Mouse (Mus musculus) lung, postnatal 14 days (tissue): ENCODE data around the gene Ssh3.
"Not testable (repeated sequence)": the region's sequence is repeated elsewhere in the genome, so short reads cannot be mapped to it uniquely, and the experiment has no call there.

ENCODE experiments used
- DNase-seq: peaks from one replicate; pipeline ENCODE4 v3.0.0; 2021

The Ssh3 gene

GRCm38 (mm10) chr19:4295391-4295790 lies 26.4 kb upstream of the Ssh3 start:
- no peak for DNase-seq

- DNase-seq = peak; percentile 71
These were observed 25.6 kb upstream of the Ssh3 start for GRCm38 (mm10) chr19:4294381-4295097.

DNA sequence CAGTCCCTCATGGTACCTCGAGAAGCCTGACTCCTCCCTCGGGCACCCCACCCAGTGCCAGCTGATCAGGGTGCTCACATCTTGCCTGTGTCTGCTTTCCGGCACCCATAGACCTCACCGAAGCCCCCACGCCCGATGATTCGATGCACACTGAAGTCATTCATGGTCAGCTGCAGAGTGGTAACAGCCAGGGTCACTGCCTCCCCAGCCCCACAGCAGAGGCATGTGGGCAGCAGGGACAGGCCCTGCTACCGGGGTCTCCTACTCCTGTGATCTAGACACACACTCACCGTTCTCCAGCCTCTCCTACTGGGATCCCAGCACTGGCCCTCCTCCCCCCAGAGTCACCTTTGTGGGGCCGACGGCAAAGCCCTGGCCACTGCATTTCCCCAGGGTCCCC lies 22.2 kb upstream of the Ssh3 start:
- no peak for DNase-seq

GRCm38 (mm10) chr19:4290749-4291148 lies 21.8 kb upstream of the Ssh3 start:
- no peak for DNase-seq

DNA sequence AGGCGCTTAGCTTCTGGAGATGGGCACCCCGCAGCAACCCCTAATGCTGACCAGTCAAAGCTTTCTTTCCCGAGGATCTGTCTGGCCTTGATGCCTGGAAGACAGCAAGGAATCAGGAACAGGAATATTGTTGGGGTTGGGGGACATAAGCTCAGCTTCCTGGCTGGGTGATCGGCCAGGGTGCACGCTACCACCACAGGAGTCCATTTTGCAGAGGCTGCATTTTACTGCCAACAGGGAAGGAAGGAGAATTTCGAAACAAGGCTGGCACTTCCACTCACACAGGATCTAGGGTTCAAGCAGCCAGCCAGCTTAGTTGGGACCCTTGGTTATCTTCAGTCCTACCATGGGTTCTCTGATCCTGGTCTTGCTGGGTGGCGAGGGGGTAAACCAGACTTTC lies 14.7 kb upstream of the Ssh3 start:
- DNase-seq = no peak

GRCm38 (mm10) chr19:4282898-4283553 lies 14.0 kb upstream of the Ssh3 start, which contains the start of gene Ankrd13d:
Gene Ankrd13d, minus strand, starts transcription at chr19:4283137.
- DNase-seq = peak; percentile 83

GRCm38 (mm10) chr19:4280425-4280824 lies 11.4 kb upstream of the Ssh3 start:
- DNase-seq = no peak

GRCm38 (mm10) chr19:4279487-4279886 lies 10.5 kb upstream of the Ssh3 start:
- no peak for DNase-seq

- DNase-seq = no peak
These were observed 2.0 kb upstream of the Ssh3 start for GRCm38 (mm10) chr19:4270972-4271371.

- DNase-seq = no peak
These were observed 1.2 kb upstream of the Ssh3 start for GRCm38 (mm10) chr19:4270187-4270586.

- no peak for DNase-seq
These were observed 3.0 kb downstream of the Ssh3 start for GRCm38 (mm10) chr19:4265956-4266355.

DNA sequence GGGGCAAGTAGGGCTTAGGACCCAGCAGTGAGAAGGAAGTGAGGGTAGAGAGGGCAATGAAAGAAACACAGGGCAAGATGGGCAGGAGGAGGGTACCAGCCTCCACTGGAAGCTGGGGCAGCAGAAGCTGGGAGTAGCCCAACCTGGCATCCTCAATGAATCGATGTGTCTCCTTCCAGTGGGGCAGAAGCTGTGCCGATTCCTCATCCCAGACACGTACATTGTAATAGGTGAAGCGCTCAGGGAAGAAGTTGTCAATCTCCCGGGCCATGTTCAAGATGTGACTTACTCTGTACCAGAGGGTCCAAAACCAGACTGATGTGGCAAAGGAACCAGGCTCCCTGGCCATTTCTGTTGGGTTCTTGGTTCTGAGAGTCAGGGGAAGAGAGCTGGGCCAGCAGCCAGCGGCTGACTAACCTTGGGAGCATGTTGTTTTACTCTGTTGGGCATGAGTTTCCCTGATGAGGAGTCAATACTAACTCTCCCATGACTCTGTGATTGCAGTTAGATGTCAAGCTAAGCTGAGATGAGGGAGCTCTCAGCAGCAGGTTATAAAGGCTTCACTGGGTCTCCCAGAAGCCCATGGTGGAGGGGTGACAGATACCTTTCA lies 4.7 kb downstream of the Ssh3 start:
- DNase-seq = no peak

DNA sequence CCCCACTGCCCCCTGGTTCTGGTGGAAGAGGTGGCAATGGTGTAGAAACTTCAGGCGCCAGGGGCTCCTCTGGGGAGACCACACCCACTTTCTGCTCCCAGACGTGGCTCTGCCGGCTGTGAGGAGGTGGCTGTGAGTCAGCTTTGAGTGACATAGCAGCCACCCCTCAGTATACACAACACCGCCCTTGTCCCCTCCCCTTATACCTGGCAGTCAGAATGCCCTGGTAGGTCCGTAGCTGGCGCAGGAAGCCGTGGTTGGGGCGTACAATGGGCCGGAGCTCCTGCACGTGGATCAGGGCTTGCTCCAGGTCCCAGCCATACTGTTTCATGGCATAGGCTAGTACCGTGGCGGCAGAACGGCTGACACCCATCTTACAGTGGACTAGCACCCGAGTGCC lies 5.3 kb downstream of the Ssh3 start:
- no peak for DNase-seq

DNA sequence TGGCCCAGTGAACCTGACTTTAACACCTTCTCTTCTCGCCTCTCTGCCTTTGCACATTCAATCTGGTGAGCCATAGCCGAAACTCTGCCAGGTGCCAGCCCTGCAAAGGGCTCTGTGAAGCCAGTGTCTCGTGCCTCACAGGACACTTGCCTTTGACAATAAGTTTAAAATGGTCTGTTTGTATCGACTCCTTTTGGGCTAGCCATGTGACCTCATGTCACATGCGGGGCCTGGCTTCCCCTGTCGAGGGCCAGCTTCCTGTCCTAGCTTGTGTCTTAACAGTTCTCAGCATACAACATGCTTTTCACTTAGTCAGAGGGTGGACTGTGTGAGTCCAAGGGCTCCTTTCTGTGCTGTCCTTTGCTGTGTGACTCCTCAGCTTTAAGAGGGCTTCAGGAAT lies 6.2 kb downstream of the Ssh3 start:
- no peak for DNase-seq

GRCm38 (mm10) chr19:4261038-4261698 lies 7.8 kb downstream of the Ssh3 start:
- DNase-seq = no peak

DNA sequence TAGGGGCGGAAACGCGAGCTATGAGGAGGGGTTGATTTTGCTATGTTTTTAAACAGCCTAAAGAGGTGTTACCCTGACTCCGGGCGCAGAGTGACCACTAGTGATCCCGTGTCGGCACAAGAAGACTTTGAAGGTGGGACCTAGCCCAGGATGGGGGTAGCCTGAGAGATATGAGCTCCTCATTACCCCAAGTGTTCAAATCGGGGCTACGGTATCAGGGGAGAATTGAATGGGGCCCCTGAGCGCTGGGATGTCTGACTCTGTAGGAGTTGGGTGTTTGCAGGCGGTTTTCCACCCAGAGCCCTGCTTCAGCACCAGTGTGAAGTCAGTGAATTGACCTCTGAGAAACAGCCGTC lies 11.1 kb downstream of the Ssh3 start:
- DNase-seq = no peak

DNA sequence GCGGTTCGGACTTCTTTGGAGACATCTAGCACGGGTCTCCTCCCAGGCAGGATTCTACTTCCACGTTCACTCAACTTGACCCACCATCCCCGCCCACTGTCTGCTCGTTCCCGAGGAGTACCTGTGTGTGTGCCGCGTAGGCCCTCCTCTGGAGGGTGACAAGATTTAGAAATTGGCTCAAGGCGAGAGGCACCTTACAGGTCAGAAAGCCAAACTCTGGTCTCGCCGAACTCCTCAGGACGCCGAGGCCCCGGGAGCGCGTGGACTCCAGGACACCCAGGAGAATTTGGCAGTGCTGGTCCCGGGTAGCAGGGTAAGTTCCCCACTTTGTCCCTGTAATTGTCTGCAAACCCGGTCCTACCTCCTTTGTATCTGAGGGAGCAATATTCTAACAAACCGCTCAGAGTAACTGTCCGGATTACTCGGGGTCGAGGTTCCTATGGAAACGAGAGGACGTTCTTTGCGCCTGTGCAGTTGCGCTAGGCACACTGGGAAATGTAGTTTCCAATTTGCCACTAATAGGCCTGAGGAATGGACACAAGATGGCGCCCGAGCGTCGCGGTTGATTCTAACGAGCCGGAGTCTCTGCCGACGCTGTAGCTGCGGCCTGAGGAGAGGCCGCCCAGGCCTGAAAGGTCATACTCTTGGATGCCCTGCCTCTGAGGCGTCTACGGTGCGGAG lies 11.6 kb downstream of the Ssh3 start:
- peak; percentile 96 for DNase-seq

DNA sequence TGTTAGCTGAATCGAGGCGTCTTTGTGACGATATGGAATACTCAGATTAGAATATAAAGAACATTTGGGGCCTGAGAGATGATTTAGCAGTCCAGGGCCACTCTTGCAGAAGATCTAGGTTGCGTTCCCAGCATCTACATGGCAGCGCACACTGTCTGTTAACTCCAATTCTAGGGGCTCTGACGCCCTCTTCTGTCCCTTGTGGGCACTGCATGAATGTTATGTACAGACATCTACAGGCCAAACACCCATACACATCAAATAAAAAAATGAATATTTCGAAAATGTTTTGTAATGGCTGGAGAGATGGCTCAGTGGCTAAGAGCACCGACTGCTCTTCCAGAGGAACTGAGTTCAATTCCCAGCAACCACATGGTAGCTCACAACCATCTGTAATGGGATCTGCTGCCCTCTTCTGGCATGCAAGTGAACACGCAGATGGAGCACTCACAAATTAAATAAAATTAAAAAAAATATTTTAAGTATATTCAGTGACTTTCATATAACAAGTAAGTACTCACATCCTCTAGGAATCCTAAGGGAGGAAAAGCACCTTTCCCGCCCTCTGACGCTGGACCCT lies 13.3 kb downstream of the Ssh3 start:
- DNase-seq = no peak

DNA sequence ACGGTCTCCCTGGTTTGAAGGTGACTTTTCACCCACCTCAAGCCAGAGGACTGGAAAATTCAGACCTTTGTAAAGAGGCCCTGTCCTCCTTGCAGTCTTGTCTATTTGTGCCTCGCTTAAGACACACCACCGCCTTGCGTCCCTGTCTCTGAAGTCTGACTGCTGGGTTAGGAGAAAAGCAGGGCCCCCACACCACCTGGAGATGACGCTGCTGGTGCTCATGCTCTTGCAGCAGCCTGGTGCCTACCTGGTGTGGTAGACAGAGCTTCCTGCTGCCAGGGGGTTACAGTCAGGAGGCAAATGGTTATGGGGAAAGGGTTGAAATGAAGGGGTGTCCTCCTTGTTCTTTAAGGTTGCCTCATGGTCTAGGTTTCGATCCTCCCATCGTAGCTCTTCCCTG lies 14.8 kb downstream of the Ssh3 start:
- DNase-seq = no peak

- not testable (repeated sequence) for DNase-seq
These were observed 20.3 kb downstream of the Ssh3 start for GRCm38 (mm10) chr19:4248683-4249082.

DNA sequence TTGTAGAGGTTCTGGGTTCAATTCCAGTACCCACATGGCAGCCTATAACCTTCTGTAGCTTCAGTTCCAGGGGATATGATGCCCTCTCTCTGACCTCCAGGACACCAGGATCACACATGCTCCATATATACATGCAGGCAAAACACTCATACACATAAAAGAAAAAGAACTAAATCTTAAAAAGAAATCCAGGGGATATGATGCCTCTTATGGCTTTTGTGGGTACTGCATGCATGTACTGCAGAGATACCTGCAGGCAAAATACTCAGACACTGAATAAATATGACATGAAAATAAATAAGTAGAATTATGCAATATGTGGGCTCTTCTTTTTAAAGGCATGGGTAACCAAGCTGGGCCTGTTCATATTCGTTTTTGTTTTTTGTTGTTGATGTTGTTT lies 22.0 kb downstream of the Ssh3 start:
- no peak for DNase-seq

DNA sequence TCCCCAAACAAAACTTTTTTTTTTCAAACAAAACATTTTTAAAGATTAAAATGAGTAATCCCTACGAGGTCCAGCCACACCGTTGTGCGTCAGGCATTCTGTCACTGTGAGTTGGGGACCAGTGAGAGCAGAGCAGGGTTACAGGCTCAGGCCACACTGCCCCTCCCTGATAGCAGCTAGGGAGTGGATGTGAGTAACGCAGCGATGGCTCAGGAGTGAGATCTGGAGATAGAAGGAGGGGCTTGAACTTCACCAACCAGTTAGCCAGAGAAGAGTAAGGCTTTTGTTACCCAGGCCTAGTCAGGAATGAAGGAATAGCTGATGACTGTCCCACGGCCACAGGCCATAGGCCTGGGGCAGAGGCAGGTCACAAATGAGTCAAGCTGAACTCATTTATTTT lies 24.2 kb downstream of the Ssh3 start:
- DNase-seq = no peak

DNA sequence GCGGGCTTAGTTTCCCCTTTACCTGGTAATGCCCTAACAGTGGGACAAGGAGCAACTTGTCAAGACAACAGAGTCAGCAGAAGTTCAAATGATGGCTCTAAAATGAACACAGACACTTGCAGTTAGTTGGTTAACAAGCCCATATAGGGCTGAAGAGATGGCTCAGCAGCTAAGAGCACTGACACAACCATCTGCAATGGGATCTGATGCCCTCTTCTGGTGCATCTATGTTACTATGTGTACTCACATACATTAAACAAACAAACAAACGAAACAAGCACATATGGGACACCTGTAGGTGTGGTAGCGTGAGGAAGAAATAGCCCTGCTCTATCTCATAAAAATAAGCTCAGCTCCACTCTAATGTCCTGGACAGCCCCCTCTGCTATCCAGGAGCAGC lies 26.6 kb downstream of the Ssh3 start:
- DNase-seq = no peak
